Mouse (Mus musculus) lung, embryonic 14.5 days (tissue): ENCODE data around the gene Fam228a. TPM values are rescaled to one million over a fixed set of nuclear protein-coding genes. Genes with fewer than 3 reads are reported as not detected.

ENCODE experiments used
- ATAC-seq: fragments of 200-750 bp; cut with Nextera tagmentation; 2 replicates; pipeline ENCODE4 v1.8.0; 2017; ENCODE audit warnings: mild to moderate bottlenecking, moderate TSS enrichment, moderate library complexity; ENCODE audit not compliant: insufficient read depth
- DNase-seq: peaks from one replicate; pipeline ENCODE4 v3.0.0-alpha.2; 2015
- H3K27ac ChIP-seq: fragments of 300-500 bp; sonication (generic); 2 replicates; pipeline ENCODE4 v1.5.1; 2014; ENCODE audit warnings: low read depth, mild to moderate bottlenecking, moderate library complexity
- H3K27me3 ChIP-seq: fragments of 300-500 bp; sonication (generic); 2 replicates; pipeline ENCODE4 v1.6.1; 2014; ENCODE audit warnings: low read length, control low read depth; ENCODE audit not compliant: insufficient read depth
- H3K36me3 ChIP-seq: fragments of 300-500 bp; sonication (generic); 2 replicates; pipeline ENCODE4 v1.6.1; 2014; ENCODE audit warnings: control low read depth; ENCODE audit not compliant: insufficient read depth
- H3K4me1 ChIP-seq: fragments of 300-500 bp; sonication (generic); 2 replicates; pipeline ENCODE4 v1.6.1; 2014; ENCODE audit warnings: antibody characterized with exemption, control low read depth; ENCODE audit not compliant: insufficient read depth
- H3K4me2 ChIP-seq: fragments of 300-500 bp; sonication (generic); 2 replicates; pipeline ENCODE4 v1.6.1; 2014; ENCODE audit warnings: mild to moderate bottlenecking
- H3K4me3 ChIP-seq: fragments of 300-500 bp; sonication (generic); 2 replicates; pipeline ENCODE4 v1.5.1; 2014; ENCODE audit warnings: low read depth, low read length
- H3K9ac ChIP-seq: fragments of 300-500 bp; sonication (generic); 2 replicates; pipeline ENCODE4 v1.6.1; 2014
- H3K9me3 ChIP-seq: fragments of 300-500 bp; sonication (generic); 2 replicates; pipeline ENCODE4 v1.6.1; 2016; ENCODE audit warnings: low read depth, low read length, control low read depth
- CTCF ChIP-seq: IDR thresholded peaks from 2 replicates; pipeline ENCODE4 v1.5.1; 2016; ENCODE audit warnings: antibody characterized with exemption, low read depth
- WGBS: fragments of 180-500 bp; shearing (Covaris S2); extraction: QIAGEN DNeasy Blood & Tissue Kit; methylation state at CpG from one replicate; pipeline ENCODE4 v1.1.7; 2014; 5-methylcytosine and 5-hydroxymethylcytosine counted together
- polyA plus RNA-seq: library from polyadenylated mRNA; unstranded; fragments of >200 nt; fragmentation: Nextera tagmentation; extraction: Ambion mirVana; gene quantifications from 2 replicates; pipeline ENCODE4 v1.2.1, GENCODE M21; 2014

Gene Fam228a
- polyA plus RNA-seq, 1 experiment from 2014 or later: 0.41 TPM

DNA sequence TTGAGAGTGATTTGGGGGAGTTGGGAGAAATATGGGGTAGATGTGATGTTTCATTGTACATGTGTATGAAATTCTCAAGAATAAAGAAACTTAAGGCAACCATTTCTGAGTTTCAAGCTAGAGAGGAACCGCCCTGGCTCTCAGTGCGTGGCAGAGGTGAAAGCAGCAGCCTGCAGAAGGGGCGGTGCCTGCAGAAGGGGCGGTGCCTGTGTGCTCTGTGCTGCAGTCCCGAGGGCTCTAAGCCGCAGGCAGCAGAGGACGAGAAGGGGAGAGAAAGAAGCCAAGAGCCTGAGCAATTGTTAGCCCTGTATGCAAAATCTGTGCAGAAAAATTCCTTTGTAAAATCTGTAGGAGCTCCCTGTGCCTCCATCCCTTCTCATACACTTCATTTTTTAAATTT, 20.8 kb downstream of the Fam228a start:
- ATAC-seq: peak; percentile 90
- Histone ChIP-seq H3K9ac (no peak overlapping the region), H3K4me1 (no peaks in the 10 kb centered on the region), H3K36me3 (peaks cover 14% of the 10 kb centered on the region; the same call in 1 of the 2 replicates), H3K9me3 (no peaks in the 10 kb centered on the region), H3K4me3 (no peak overlapping the region), H3K27me3 (no peaks in the 10 kb centered on the region), H3K27ac (no peak overlapping the region), H3K4me2 (0 out of 2 replicates have a peak overlapping the region, but pooled peaks have one; percentile 23)
- DNase-seq: peak; percentile 69
- 6% methylated on average over 7 of the region's 7 CpGs for WGBS
- no peak for TF ChIP-seq CTCF

DNA sequence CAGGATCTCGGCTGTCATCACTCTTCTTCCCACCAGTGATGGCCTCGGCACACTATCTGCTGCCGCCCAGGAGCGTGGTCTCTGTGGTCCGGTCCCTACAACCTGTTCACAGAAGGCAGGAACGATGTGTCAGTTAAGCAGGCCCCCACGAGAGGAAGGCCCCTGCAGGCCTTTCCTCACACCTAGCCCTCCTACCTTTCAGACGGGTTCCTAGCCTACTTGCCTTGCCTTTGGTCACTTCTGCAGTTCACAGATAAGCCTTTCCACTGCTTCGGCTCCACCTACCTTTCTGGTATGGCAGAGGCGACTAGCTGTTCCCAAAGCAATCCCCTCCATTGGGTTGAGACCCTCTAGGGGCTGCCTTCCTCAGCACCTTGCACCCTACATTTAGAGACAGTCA, 22.6 kb downstream of the Fam228a start:
- Histone ChIP-seq H3K4me3 (no peak overlapping the region), H3K4me2 (no peak overlapping the region), H3K27ac (no peak overlapping the region), H3K4me1 (no peaks in the 10 kb centered on the region), H3K9ac (no peak overlapping the region), H3K36me3 (peaks cover 22% of the 10 kb centered on the region; the same call in 1 of the 2 replicates), H3K9me3 (no peaks in the 10 kb centered on the region), H3K27me3 (no peaks in the 10 kb centered on the region)
- DNase-seq (no peak), ATAC-seq (no peak)
- no peak for TF ChIP-seq CTCF
- 72% methylated on average over 10 of the region's 10 CpGs for WGBS

DNA sequence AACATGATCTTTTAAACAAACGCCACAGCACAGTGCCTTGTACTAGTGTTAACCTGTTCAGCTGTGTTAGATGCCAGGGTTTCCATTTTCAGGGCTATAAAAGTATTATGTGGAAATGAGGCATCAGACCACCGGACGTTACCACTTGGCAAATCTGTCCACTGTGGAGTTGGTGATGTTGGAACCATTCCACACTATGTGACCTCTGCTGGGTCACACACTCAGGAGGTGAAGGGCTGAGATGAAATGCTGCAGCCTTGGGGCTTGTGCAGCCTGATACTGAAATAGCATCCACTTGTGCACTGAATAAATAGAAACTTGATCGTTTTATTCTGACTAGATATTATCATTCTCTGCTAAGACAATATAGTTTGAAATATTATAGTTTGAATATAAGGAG, 24.9 kb downstream of the Fam228a start:
- Histone ChIP-seq H3K9me3 (no peaks in the 10 kb centered on the region), H3K27ac (no peak overlapping the region), H3K4me3 (no peak overlapping the region), H3K9ac (no peak overlapping the region), H3K4me2 (no peak overlapping the region), H3K4me1 (no peaks in the 10 kb centered on the region), H3K36me3 (peaks cover 37% of the 10 kb centered on the region; the same call in 1 of the 2 replicates), H3K27me3 (no peaks in the 10 kb centered on the region)
- TF ChIP-seq CTCF: no peak
- ATAC-seq (no peak), DNase-seq (no peak)
- 62% methylated on average over 4 of the region's 4 CpGs for WGBS

DNA sequence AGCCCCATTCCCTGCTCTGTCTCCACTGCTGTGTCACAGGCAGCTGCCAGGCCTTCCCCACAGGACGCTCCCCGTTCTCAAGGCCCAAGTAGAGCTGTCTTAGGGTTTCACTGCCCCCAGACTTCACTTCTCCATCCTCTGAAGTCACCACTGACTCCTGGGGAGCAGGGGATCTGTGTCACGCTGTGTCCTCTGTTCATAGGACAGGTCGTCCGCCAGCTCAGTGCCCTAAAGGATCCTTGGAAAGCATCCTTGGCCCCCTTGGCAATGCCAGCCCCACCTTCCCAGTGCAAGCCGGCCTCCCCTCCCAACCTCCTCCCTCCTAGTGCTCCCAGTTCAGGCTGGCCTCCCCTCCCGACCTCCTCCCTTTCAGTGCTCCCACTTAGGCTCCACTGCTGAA, 28.3 kb downstream of the Fam228a start:
- no peak for ATAC-seq
- 89% methylated on average over 7 of the region's 7 CpGs for WGBS

DNA sequence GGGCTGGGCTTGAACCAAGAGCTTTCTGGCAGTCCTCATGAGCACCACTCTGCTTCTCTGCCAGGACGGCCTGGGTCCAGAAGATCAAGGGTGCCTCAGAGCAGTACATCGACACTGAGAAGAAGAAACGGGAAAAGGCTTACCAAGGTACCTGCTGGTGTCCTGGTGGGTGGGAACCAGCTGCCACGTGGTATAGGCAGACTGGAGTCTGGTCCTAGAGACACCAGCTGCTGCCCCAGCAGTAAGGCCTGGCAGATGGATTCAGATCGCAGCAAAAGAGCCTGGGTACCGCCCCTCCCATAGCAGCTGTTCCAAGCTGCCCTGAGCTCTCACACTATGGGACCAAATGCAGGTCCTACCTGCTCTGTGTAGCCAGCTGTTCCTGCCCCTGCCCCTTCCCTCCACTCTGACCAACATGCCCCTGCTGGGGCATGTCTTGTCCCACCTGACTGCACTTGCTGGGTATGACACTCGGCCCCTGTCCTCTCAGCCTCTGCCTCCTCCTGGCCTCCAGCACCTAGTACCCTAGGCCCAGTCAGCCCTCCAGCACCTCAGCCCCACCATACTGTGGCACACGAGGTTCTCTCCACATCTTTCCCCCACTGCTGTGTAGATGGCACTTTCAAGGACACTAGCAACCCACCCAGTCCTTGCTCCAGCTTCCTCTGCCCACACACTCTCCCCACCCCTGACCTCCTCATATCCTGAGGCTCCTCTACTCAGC, 29.2 kb downstream of the Fam228a start:
- 72% methylated on average over 8 of the region's 8 CpGs for WGBS
- H3K4me1 ChIP-seq: no peaks in the 10 kb centered on the region
- peaks cover 50% of the 10 kb centered on the region for H3K36me3 ChIP-seq
- H3K27me3 ChIP-seq: no peaks in the 10 kb centered on the region
- no peak overlapping the region for H3K27ac ChIP-seq
- no peak overlapping the region for H3K4me2 ChIP-seq
- H3K9me3 ChIP-seq: no peaks in the 10 kb centered on the region
- no peak overlapping the region for H3K4me3 ChIP-seq
- no peak for TF ChIP-seq CTCF
- DNase-seq: no peak
- no peak for ATAC-seq
- H3K9ac ChIP-seq: no peak overlapping the region

More for the DNA sequence above, 28.3 kb downstream of the Fam228a start:
- Histone ChIP-seq H3K4me2 (no peak overlapping the region), H3K4me1 (no peaks in the 10 kb centered on the region), H3K9me3 (no peaks in the 10 kb centered on the region), H3K36me3 (peaks cover 50% of the 10 kb centered on the region), H3K27me3 (no peaks in the 10 kb centered on the region), H3K4me3 (no peak overlapping the region), H3K9ac (no peak overlapping the region), H3K27ac (no peak overlapping the region)
- no peak for DNase-seq
- no peak for TF ChIP-seq CTCF

DNA sequence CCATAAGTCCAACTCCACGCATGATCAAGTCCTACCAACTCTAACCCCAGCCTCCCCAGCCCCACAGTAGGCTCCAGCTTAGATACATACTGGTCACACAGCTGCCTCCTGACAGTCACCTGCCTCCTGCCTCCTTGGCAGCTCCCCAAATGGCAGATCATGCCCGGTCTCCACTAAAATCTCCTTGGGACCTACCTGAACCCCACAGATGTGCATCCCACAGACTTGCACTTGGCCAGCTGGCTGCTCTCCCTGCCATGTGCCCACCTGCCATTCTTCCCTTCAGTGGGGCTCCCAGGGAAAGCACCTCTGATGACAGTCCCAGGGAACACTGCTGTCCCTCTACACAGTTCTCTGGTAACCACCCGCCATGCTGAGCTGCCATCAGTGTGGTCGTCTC, 29.9 kb downstream of the Fam228a start:
- Histone ChIP-seq H3K27ac (no peak overlapping the region), H3K27me3 (no peaks in the 10 kb centered on the region), H3K4me1 (no peaks in the 10 kb centered on the region), H3K36me3 (peaks cover 50% of the 10 kb centered on the region), H3K4me3 (no peak overlapping the region), H3K4me2 (no peak overlapping the region), H3K9ac (no peak overlapping the region), H3K9me3 (no peaks in the 10 kb centered on the region)
- ATAC-seq (no peak), DNase-seq (no peak)
- WGBS: 79% methylated on average over 4 of the region's 4 CpGs
- no peak for TF ChIP-seq CTCF

DNA sequence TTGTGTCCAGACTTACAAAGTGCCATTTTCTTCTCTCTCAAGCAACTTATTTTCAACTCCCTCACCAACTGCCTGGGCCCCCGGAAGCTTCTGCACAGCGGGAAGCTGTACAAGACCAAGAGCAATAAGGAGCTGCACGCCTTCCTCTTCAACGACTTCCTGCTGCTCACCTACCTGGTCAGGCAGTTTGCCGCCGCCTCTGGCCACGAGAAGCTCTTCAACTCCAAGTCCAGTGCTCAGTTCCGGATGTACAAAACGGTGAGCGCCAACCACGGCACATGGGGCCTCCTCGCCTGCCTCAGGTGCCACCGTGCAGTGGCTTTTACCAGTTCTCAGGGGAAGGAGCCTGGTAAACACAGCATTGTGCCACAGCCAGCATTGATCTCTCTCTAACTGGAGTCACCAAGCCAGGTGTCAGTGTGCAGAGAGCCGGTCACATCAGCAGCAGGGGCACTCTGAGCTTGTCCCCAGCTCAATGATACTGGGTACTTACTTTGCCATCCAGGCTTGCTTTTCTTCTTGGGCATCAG, 30.7 kb downstream of the Fam228a start:
- Histone ChIP-seq H3K9me3 (no peaks in the 10 kb centered on the region), H3K4me1 (no peaks in the 10 kb centered on the region), H3K4me3 (no peak overlapping the region), H3K4me2 (no peak overlapping the region), H3K27me3 (no peaks in the 10 kb centered on the region), H3K36me3 (peaks cover 46% of the 10 kb centered on the region), H3K27ac (no peak overlapping the region), H3K9ac (no peak overlapping the region)
- no peak for ATAC-seq
- no peak for DNase-seq
- 78% methylated on average over 14 of the region's 14 CpGs for WGBS
- no peak for TF ChIP-seq CTCF
